Mouse (Mus musculus) CH12.LX (cell line): Measurements from ENCODE around the gene Mal.

ENCODE experiments used
- E2F4 ChIP-seq: IDR thresholded peaks from 2 replicates; pipeline ENCODE4 v1.6.1; 2011; ENCODE audit warnings: low read depth, low read length, improper control_type of control experiment; ENCODE audit not compliant: insufficient replicate concordance
- PAX5 ChIP-seq: IDR thresholded peaks from 2 replicates; pipeline ENCODE4 v1.6.1; 2012; ENCODE audit warnings: low read length, inconsistent platforms, mixed read lengths
- POLR2A ChIP-seq: IDR thresholded peaks from 2 replicates; pipeline ENCODE4 v1.6.1; 2011; ENCODE audit warnings: low read depth, mild to moderate bottlenecking, improper control_type of control experiment, low read length
- ZMIZ1 ChIP-seq: IDR thresholded peaks from 2 replicates; pipeline ENCODE4 v1.6.1; 2012; ENCODE audit warnings: low read depth, mild to moderate bottlenecking, inconsistent platforms, low read length, improper control_type of control experiment
- ZNF384 ChIP-seq: IDR thresholded peaks from 2 replicates; pipeline ENCODE4 v1.6.1; 2012; ENCODE audit warnings: low read depth, low read length, improper control_type of control experiment, inconsistent platforms

DNA sequence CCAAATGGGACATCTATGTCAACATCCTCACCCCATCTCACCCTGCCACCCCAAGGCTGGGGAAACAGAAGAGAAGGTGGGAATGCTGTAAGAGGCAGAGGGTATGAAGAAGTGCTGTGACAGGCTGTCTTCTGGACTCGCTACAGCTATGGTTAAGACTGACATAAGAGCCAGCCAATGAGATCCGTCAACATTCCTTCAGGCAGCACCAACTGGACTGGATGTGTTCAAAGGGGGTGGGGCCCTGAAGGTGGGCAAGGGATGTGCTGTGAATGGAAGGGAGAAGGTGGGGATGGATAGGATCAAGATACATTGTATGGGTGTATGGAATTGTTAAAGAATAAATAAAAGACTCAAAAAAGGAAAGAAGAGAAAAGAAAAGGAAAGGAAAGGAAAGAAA lies 23.9 kb downstream of the Mal start:
- TF ChIP-seq ZNF384 (no peak), POLR2A (no peak), E2F4 (no peak), ZMIZ1 (no peak), PAX5 (no peak)
